Mouse (Mus musculus) adrenal gland, postnatal 14 days (tissue): ENCODE data around the gene Rab11fip2. TPM values are rescaled to one million over a fixed set of nuclear protein-coding genes. Genes with fewer than 3 reads are reported as not detected.

Experiments
- DNase-seq: peaks from one replicate; pipeline ENCODE4 v3.0.0; 2021; ENCODE audit warnings: mixed read lengths
- total RNA-seq: library from RNA; stranded (reverse); gene quantifications from 2 replicates; pipeline ENCODE4 v1.2.3, GENCODE M21; 2021

Gene Rab11fip2
- total RNA-seq, 1 experiment from 2014 or later = 16.8 TPM

DNA sequence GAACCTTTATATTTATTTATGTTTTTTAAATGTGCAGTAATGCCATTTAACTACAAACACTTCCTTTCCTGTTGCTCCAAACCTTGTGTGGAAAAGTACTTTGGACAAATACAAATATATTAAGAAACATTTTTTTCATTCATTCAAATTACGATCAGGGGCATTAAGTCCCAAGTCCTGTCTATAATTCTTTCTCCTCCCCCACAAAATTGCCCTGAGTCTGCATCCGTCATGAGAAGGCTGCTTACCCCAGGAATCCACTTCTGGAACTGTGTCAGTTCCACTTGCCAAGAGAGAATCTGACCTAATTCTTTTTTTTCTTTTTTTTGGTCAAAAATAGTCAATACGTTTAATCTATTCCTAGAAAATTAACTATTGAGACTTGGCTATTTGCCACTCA is 90.4 kb downstream of the Rab11fip2 start:
- DNase-seq = no peak
